Mouse (Mus musculus): Measurements from ENCODE around the gene Mcrs1. TPM values are rescaled to one million over a fixed set of nuclear protein-coding genes. Genes with fewer than 3 reads are reported as not detected.

Gene Mcrs1
- polyA plus RNA-seq, 1 experiment from 2014 or later, result 195 TPM

Other genes starting within 250 kb of the Mcrs1 start
- 28.1 and 28.2 TPM in 2 replicates for gene Tuba1c, start 222.1 kb downstream of the Mcrs1 start, polyA plus RNA-seq (2015; fragmentation: Nextera tagmentation; extraction: Ambion mirVana)
- 62.4 and 78.7 TPM in 2 replicates for gene Prph, start 196.8 kb downstream of the Mcrs1 start, polyA plus RNA-seq (2015; fragmentation: Nextera tagmentation; extraction: Ambion mirVana)
- gene Troap, start 177.4 kb downstream of the Mcrs1 start, polyA plus RNA-seq (2015; fragmentation: Nextera tagmentation; extraction: Ambion mirVana), result 8.4 and 10.0 TPM in 2 replicates
- gene C1ql4, start 164.1 kb downstream of the Mcrs1 start, polyA plus RNA-seq (2015; fragmentation: Nextera tagmentation; extraction: Ambion mirVana), result 5.6 and 11.8 TPM in 2 replicates
- 1.3 and 1.6 TPM in 2 replicates for gene Dnajc22, start 158.8 kb downstream of the Mcrs1 start, polyA plus RNA-seq (2015; fragmentation: Nextera tagmentation; extraction: Ambion mirVana)
- 42.1 and 45.0 TPM in 2 replicates for gene Spats2, start 126.0 kb downstream of the Mcrs1 start, polyA plus RNA-seq (2015; fragmentation: Nextera tagmentation; extraction: Ambion mirVana)
- gene Kcnh3, start 27.1 kb downstream of the Mcrs1 start, polyA plus RNA-seq (2015; fragmentation: Nextera tagmentation; extraction: Ambion mirVana), result 0.52 and 0.91 TPM in 2 replicates
- gene Prpf40b, start 43.1 kb upstream of the Mcrs1 start, polyA plus RNA-seq (2015; fragmentation: Nextera tagmentation; extraction: Ambion mirVana), result 116 and 124 TPM in 2 replicates
- 0.47 and 0.69 TPM in 2 replicates for gene Fam186b, start 43.9 kb upstream of the Mcrs1 start, polyA plus RNA-seq (2015; fragmentation: Nextera tagmentation; extraction: Ambion mirVana)
- gene Fmnl3, start 118.5 kb upstream of the Mcrs1 start, polyA plus RNA-seq (2015; fragmentation: Nextera tagmentation; extraction: Ambion mirVana), result 8.2 and 8.8 TPM in 2 replicates
- gene Tmbim6, start 140.9 kb upstream of the Mcrs1 start, polyA plus RNA-seq (2015; fragmentation: Nextera tagmentation; extraction: Ambion mirVana), result 255 and 257 TPM in 2 replicates
- gene Nckap5l, start 205.8 kb upstream of the Mcrs1 start, polyA plus RNA-seq (2015; fragmentation: Nextera tagmentation; extraction: Ambion mirVana), result 12.3 and 13.6 TPM in 2 replicates
- 22.6 and 23.4 TPM in 2 replicates for gene Bcdin3d, start 222.8 kb upstream of the Mcrs1 start, polyA plus RNA-seq (2015; fragmentation: Nextera tagmentation; extraction: Ambion mirVana)